Mouse (Mus musculus): Measurements from ENCODE around the gene Klk1b1.
"Not testable (repeated sequence)": the region's sequence is repeated elsewhere in the genome, so short reads cannot be mapped to it uniquely, and the experiment has no call there.

Klk1b1 gene

GRCm38 (mm10) chr7:44004847-44005246, 38.3 kb downstream of the Klk1b1 start:
- no peak for ATAC-seq (ENCODE audit: low TSS enrichment)

GRCm38 (mm10) chr7:44011868-44012267, 45.3 kb downstream of the Klk1b1 start, which contains the start of gene Klk1b26:
TSS of gene Klk1b26 (plus strand) at chr7:44012168.
- not testable (repeated sequence) for ATAC-seq (ENCODE audit: low TSS enrichment)

GRCm38 (mm10) chr7:44014666-44015065, 48.1 kb downstream of the Klk1b1 start:
- peak; percentile 44 for ATAC-seq (ENCODE audit: low TSS enrichment)

GRCm38 (mm10) chr7:44015071-44015470, 48.5 kb downstream of the Klk1b1 start:
- ATAC-seq (ENCODE audit: low TSS enrichment): peak; percentile 52

Measured in frontal cortex, adult (tissue).